Mouse (Mus musculus): ENCODE measurements at regions not wholly inside any gene's neighbourhood (a gene's known extent, or its start where the extent isn't known, plus 50 kb on each side); places are given as distances from the start of the nearest gene placed in this dataset.

GRCm38 (mm10) chr10:24463873-24464272 lies 131.4 kb upstream of the Ccn2 start:
- TF ChIP-seq CTCF (IDR thresholded peaks at IDR 0.05), result no peak
- TF ChIP-seq EP300 (IDR thresholded peaks at IDR 0.05), result no peak
